Mouse (Mus musculus): ENCODE measurements at regions not wholly inside any gene's neighbourhood (a gene's known extent, or its start where the extent isn't known, plus 50 kb on each side); places are given as distances from the start of the nearest gene placed in this dataset.

GRCm38 (mm10) chr12:8844748-8845147 lies 73.6 kb downstream of the Sdc1 start:
- H3K4me2 ChIP-seq (ENCODE audit: low read depth, low read length): no peak overlapping the region
- H3K27me3 ChIP-seq (ENCODE audit: control insufficient read depth, insufficient read depth, low read depth, low read length): no peaks in the 10 kb centered on the region
- WGBS: 60% methylated on average over 5 of the region's 5 CpGs
- no peaks in the 10 kb centered on the region for H3K9me3 ChIP-seq (ENCODE audit: control insufficient read depth, low read length)
- H3K27ac ChIP-seq (ENCODE audit: low read length): no peak overlapping the region
- ATAC-seq (ENCODE audit: low read depth): no peak
- H3K4me1 ChIP-seq (replicated peaks; ENCODE audit: control insufficient read depth, insufficient read depth, low read length): peaks cover 14% of the 10 kb centered on the region; the same call in 1 of the 2 replicates
- no peak overlapping the region for H3K9ac ChIP-seq (ENCODE audit: low read length)
- no peak overlapping the region for H3K4me3 ChIP-seq (ENCODE audit: low read length)
- H3K36me3 ChIP-seq (ENCODE audit: control insufficient read depth, insufficient read depth, low read length): no peaks in the 10 kb centered on the region

GRCm38 (mm10) chr12:8845443-8845842 lies 74.3 kb downstream of the Sdc1 start:
- 84% methylated on average over 8 of the region's 8 CpGs for WGBS

GRCm38 (mm10) chr12:8846425-8847226 lies 74.8 kb upstream of the Laptm4a start:
- no peaks in the 10 kb centered on the region for H3K36me3 ChIP-seq (ENCODE audit: control insufficient read depth, insufficient read depth, low read length)
- ATAC-seq (ENCODE audit: low read depth): no peak
- no peak overlapping the region for H3K9ac ChIP-seq (ENCODE audit: low read length)
- peak overlapping the region; percentile 9 for H3K4me2 ChIP-seq (ENCODE audit: low read depth, low read length)
- H3K4me3 ChIP-seq (ENCODE audit: low read length): no peak overlapping the region
- 47% methylated on average over 16 of the region's 16 CpGs for WGBS
- peaks cover 14% of the 10 kb centered on the region; the same call in 1 of the 2 replicates for H3K4me1 ChIP-seq (replicated peaks; ENCODE audit: control insufficient read depth, insufficient read depth, low read length)
- H3K27ac ChIP-seq (ENCODE audit: low read length): peak overlapping the region; percentile 64
- no peaks in the 10 kb centered on the region for H3K9me3 ChIP-seq (ENCODE audit: control insufficient read depth, low read length)
- no peaks in the 10 kb centered on the region for H3K27me3 ChIP-seq (ENCODE audit: control insufficient read depth, insufficient read depth, low read depth, low read length)

More at GRCm38 (mm10) chr12:8845443-8845842, 74.3 kb downstream of the Sdc1 start:
- H3K36me3 ChIP-seq (ENCODE audit: control insufficient read depth, insufficient read depth, low read length): no peaks in the 10 kb centered on the region
- no peak overlapping the region for H3K9ac ChIP-seq (ENCODE audit: low read length)
- H3K9me3 ChIP-seq (ENCODE audit: control insufficient read depth, low read length): no peaks in the 10 kb centered on the region
- peaks cover 14% of the 10 kb centered on the region; the same call in 1 of the 2 replicates for H3K4me1 ChIP-seq (replicated peaks; ENCODE audit: control insufficient read depth, insufficient read depth, low read length)
- ATAC-seq (ENCODE audit: low read depth): no peak
- H3K27ac ChIP-seq (ENCODE audit: low read length): no peak overlapping the region
- no peaks in the 10 kb centered on the region for H3K27me3 ChIP-seq (ENCODE audit: control insufficient read depth, insufficient read depth, low read depth, low read length)
- H3K4me3 ChIP-seq (ENCODE audit: low read length): no peak overlapping the region
- no peak overlapping the region for H3K4me2 ChIP-seq (ENCODE audit: low read depth, low read length)

- ATAC-seq (ENCODE audit: low read depth): peak; percentile 85
- Histone ChIP-seq H3K9me3 (ENCODE audit: control insufficient read depth, low read length) (no peaks in the 10 kb centered on the region), H3K4me3 (ENCODE audit: low read length) (no peak overlapping the region), H3K4me2 (ENCODE audit: low read depth, low read length) (peak overlapping the region; percentile 9), H3K27ac (ENCODE audit: low read length) (peak overlapping the region; percentile 64), H3K27me3 (ENCODE audit: control insufficient read depth, insufficient read depth, low read depth, low read length) (no peaks in the 10 kb centered on the region), H3K4me1 (replicated peaks; ENCODE audit: control insufficient read depth, insufficient read depth, low read length) (peaks cover 14% of the 10 kb centered on the region; the same call in 1 of the 2 replicates), H3K9ac (ENCODE audit: low read length) (no peak overlapping the region), H3K36me3 (ENCODE audit: control insufficient read depth, insufficient read depth, low read length) (no peaks in the 10 kb centered on the region)
- WGBS: 57% methylated on average over 10 of the region's 10 CpGs
These were observed 74.1 kb upstream of the Laptm4a start for GRCm38 (mm10) chr12:8847227-8847857.

- 57% methylated on average over 8 of the region's 8 CpGs for WGBS
- Histone ChIP-seq H3K27me3 (ENCODE audit: control insufficient read depth, insufficient read depth, low read depth, low read length) (no peaks in the 10 kb centered on the region), H3K4me3 (ENCODE audit: low read length) (no peak overlapping the region), H3K4me2 (ENCODE audit: low read depth, low read length) (no peak overlapping the region), H3K9me3 (ENCODE audit: control insufficient read depth, low read length) (no peaks in the 10 kb centered on the region), H3K27ac (ENCODE audit: low read length) (peak overlapping the region; percentile 52), H3K9ac (ENCODE audit: low read length) (no peak overlapping the region), H3K4me1 (replicated peaks; ENCODE audit: control insufficient read depth, insufficient read depth, low read length) (peaks cover 14% of the 10 kb centered on the region; the same call in 1 of the 2 replicates), H3K36me3 (ENCODE audit: control insufficient read depth, insufficient read depth, low read length) (no peaks in the 10 kb centered on the region)
- peak; percentile 84 for ATAC-seq (ENCODE audit: low read depth)
These were observed 73.5 kb upstream of the Laptm4a start for GRCm38 (mm10) chr12:8847858-8848383.

GRCm38 (mm10) chr12:8853858-8854257 lies 67.6 kb upstream of the Laptm4a start:
- no peak overlapping the region for H3K27ac ChIP-seq (ENCODE audit: low read length)
- H3K36me3 ChIP-seq (ENCODE audit: control insufficient read depth, insufficient read depth, low read length): no peaks in the 10 kb centered on the region
- no peak overlapping the region for H3K9ac ChIP-seq (ENCODE audit: low read length)
- no peaks in the 10 kb centered on the region for H3K27me3 ChIP-seq (ENCODE audit: control insufficient read depth, insufficient read depth, low read depth, low read length)
- H3K4me3 ChIP-seq (ENCODE audit: low read length): no peak overlapping the region
- H3K4me2 ChIP-seq (ENCODE audit: low read depth, low read length): no peak overlapping the region
- 74% methylated on average over 4 of the region's 4 CpGs for WGBS
- no peak for ATAC-seq (ENCODE audit: low read depth)
- no peaks in the 10 kb centered on the region for H3K4me1 ChIP-seq (replicated peaks; ENCODE audit: control insufficient read depth, insufficient read depth, low read length)
- no peaks in the 10 kb centered on the region for H3K9me3 ChIP-seq (ENCODE audit: control insufficient read depth, low read length)

GRCm38 (mm10) chr12:8854401-8854800 lies 67.1 kb upstream of the Laptm4a start:
- Histone ChIP-seq H3K9ac (ENCODE audit: low read length) (no peak overlapping the region), H3K27ac (ENCODE audit: low read length) (no peak overlapping the region), H3K4me3 (ENCODE audit: low read length) (no peak overlapping the region), H3K36me3 (ENCODE audit: control insufficient read depth, insufficient read depth, low read length) (no peaks in the 10 kb centered on the region), H3K4me2 (ENCODE audit: low read depth, low read length) (no peak overlapping the region), H3K27me3 (ENCODE audit: control insufficient read depth, insufficient read depth, low read depth, low read length) (no peaks in the 10 kb centered on the region), H3K9me3 (ENCODE audit: control insufficient read depth, low read length) (no peaks in the 10 kb centered on the region), H3K4me1 (replicated peaks; ENCODE audit: control insufficient read depth, insufficient read depth, low read length) (no peaks in the 10 kb centered on the region; the same call in none of the 2 replicates)
- 65% methylated on average over 4 of the region's 4 CpGs for WGBS
- no peak for ATAC-seq (ENCODE audit: low read depth)

GRCm38 (mm10) chr12:8855119-8855518 lies 66.3 kb upstream of the Laptm4a start:
- WGBS: 41% methylated on average over 5 of the region's 5 CpGs
- no peak for ATAC-seq (ENCODE audit: low read depth)
- H3K9ac ChIP-seq (ENCODE audit: low read length): no peak overlapping the region

GRCm38 (mm10) chr12:8856051-8856543 lies 65.4 kb upstream of the Laptm4a start:
- Histone ChIP-seq H3K4me3 (ENCODE audit: low read length) (no peak overlapping the region), H3K36me3 (ENCODE audit: control insufficient read depth, insufficient read depth, low read length) (no peaks in the 10 kb centered on the region), H3K4me1 (replicated peaks; ENCODE audit: control insufficient read depth, insufficient read depth, low read length) (peaks cover 4% of the 10 kb centered on the region), H3K27ac (ENCODE audit: low read length) (no peak overlapping the region), H3K4me2 (ENCODE audit: low read depth, low read length) (no peak overlapping the region), H3K9ac (ENCODE audit: low read length) (no peak overlapping the region), H3K9me3 (ENCODE audit: control insufficient read depth, low read length) (no peaks in the 10 kb centered on the region), H3K27me3 (ENCODE audit: control insufficient read depth, insufficient read depth, low read depth, low read length) (no peaks in the 10 kb centered on the region)
- no peak for ATAC-seq (ENCODE audit: low read depth)
- 13% methylated on average over 1 of the region's 1 CpGs for WGBS

More at GRCm38 (mm10) chr12:8855119-8855518, 66.3 kb upstream of the Laptm4a start:
- no peaks in the 10 kb centered on the region for H3K36me3 ChIP-seq (ENCODE audit: control insufficient read depth, insufficient read depth, low read length)
- no peaks in the 10 kb centered on the region for H3K9me3 ChIP-seq (ENCODE audit: control insufficient read depth, low read length)
- no peaks in the 10 kb centered on the region for H3K27me3 ChIP-seq (ENCODE audit: control insufficient read depth, insufficient read depth, low read depth, low read length)
- H3K4me2 ChIP-seq (ENCODE audit: low read depth, low read length): no peak overlapping the region
- H3K4me3 ChIP-seq (ENCODE audit: low read length): no peak overlapping the region
- peaks cover 4% of the 10 kb centered on the region for H3K4me1 ChIP-seq (replicated peaks; ENCODE audit: control insufficient read depth, insufficient read depth, low read length)
- H3K27ac ChIP-seq (ENCODE audit: low read length): no peak overlapping the region

All from lung, embryonic 16.5 days (tissue).